Comparison of ENCODE assay signal across 17 mouse cellular contexts in the genomic region with DNA sequence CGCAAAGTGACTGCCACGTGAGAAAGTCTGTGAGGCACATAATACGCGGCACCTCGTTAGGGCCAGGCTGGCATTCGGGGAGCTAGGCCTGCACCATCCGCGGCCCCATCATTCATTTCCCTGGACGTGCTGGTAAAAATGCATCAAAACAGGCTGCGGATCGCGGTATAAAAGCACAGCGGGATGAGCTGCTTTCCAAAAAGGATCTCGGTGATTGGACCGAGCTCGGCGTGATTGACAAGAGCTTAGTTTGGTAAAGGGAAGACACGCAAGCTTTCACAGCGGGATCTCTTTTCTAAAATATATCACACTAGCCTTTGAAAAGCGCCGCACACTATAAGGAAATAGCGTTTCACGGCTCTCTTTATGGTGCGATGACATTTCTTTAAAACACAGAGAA. TPM values are rescaled to one million over a fixed set of nuclear protein-coding genes. Genes with fewer than 3 reads are reported as not detected.
DNase-seq lines count a peak whose midpoint lies in the region; ATAC-seq and TF ChIP-seq lines count a peak whose summit lies in the region.
"Had no signal": no experiment of that assay in that cellular context is flagged by ENCODE, and none has a peak within 500 bp of the region (broad histone marks: within the 10 kb centered on the region; RNA-seq: fewer than 3 reads in every experiment).

No protein-coding gene starts in this region.

- no peak for ATAC-seq in heart, embryonic 14.5 days (ENCODE audit: insufficient number of reproducible peaks, insufficient read depth, low FRiP score, low read depth)
- ATAC-seq in forebrain, postnatal 0 days, result peak; percentile 47; the same call in 1 of the 2 replicates
- ATAC-seq in midbrain, embryonic 11.5 days (ENCODE audit: low FRiP score), result peak; percentile 63
- no peak for ATAC-seq in intestine, postnatal 0 days
- no peak for ATAC-seq in liver, embryonic 12.5 days

- H3K4me1 ChIP-seq in heart, embryonic 14.5 days (ENCODE audit: control insufficient read depth in 2 of 2, insufficient read depth in 2 of 2, low read length in 2 of 2), result no peaks in the 10 kb centered on the region; a peak in 1 of 4 replicates
- no peaks in the 10 kb centered on the region for H3K4me1 ChIP-seq in heart, adult 2 months (ENCODE audit: control insufficient read depth, insufficient read depth, low read length)
- H3K4me1 ChIP-seq in forebrain, postnatal 0 days (ENCODE audit: insufficient read depth), result no peaks in the 10 kb centered on the region
- no peaks in the 10 kb centered on the region for H3K4me1 ChIP-seq in midbrain, embryonic 11.5 days (ENCODE audit: control insufficient read depth, insufficient read depth, low read length)
- no peaks in the 10 kb centered on the region for H3K4me1 ChIP-seq in intestine, postnatal 0 days (replicated peaks; ENCODE audit: control insufficient read depth, insufficient read depth, low read length)
- H3K4me1 ChIP-seq in liver, embryonic 12.5 days, result no peaks in the 10 kb centered on the region
- H3K4me1 ChIP-seq: embryonic facial prominence, embryonic 13.5 days; lung, embryonic 15.5 days had no signal

- WGBS in heart, embryonic 14.5 days, result 16% methylated on average over 24 of the region's 24 CpGs
- WGBS in heart, adult 2 months, result 15% methylated on average over 24 of the region's 24 CpGs
- 24% methylated on average over 24 of the region's 24 CpGs for WGBS in forebrain, postnatal 0 days
- 14% methylated on average over 24 of the region's 24 CpGs for WGBS in midbrain, embryonic 11.5 days
- 21% methylated on average over 24 of the region's 24 CpGs for WGBS in intestine, postnatal 0 days
- 9% methylated on average over 24 of the region's 24 CpGs for WGBS in liver, embryonic 12.5 days (ENCODE audit: insufficient replicate concordance)

- H3K4me2 ChIP-seq in heart, embryonic 14.5 days (ENCODE audit: low read length), result peak overlapping the region; percentile 50; the same call in 1 of the 2 replicates
- H3K4me2 ChIP-seq in forebrain, postnatal 0 days (ENCODE audit: low read depth), result peak overlapping the region; percentile 30; the same call in 1 of the 2 replicates
- H3K4me2 ChIP-seq in midbrain, embryonic 11.5 days, result no peak overlapping the region
- no peak overlapping the region for H3K4me2 ChIP-seq in intestine, postnatal 0 days (replicated peaks; ENCODE audit: low read depth)
- H3K4me2 ChIP-seq in liver, embryonic 12.5 days, result no peak overlapping the region

- TF ChIP-seq EP300 in heart, adult 2 months (IDR thresholded peaks at IDR 0.05; ENCODE audit: insufficient read depth, low read depth, low read length), result no peak

- no peaks in the 10 kb centered on the region for H3K9me3 ChIP-seq in heart, embryonic 14.5 days (ENCODE audit: control insufficient read depth, low read length)
- H3K9me3 ChIP-seq in forebrain, postnatal 0 days (ENCODE audit: low read length), result no peaks in the 10 kb centered on the region
- H3K9me3 ChIP-seq in midbrain, embryonic 11.5 days (ENCODE audit: control insufficient read depth, low read length), result no peaks in the 10 kb centered on the region
- no peaks in the 10 kb centered on the region for H3K9me3 ChIP-seq in intestine, postnatal 0 days (ENCODE audit: control insufficient read depth)
- H3K9me3 ChIP-seq in liver, embryonic 12.5 days (replicated peaks), result no peaks in the 10 kb centered on the region
- H3K9me3 ChIP-seq: embryonic facial prominence, embryonic 13.5 days; lung, embryonic 15.5 days had no signal

- no peaks in the 10 kb centered on the region for H3K79me2 ChIP-seq in heart, adult 2 months (replicated peaks; ENCODE audit: control insufficient read depth, insufficient read depth, low read length)

- DNase-seq in heart, adult 2 months, result no peak
- DNase-seq in forebrain, postnatal 0 days, result no peak
- peak; percentile 90 for DNase-seq in midbrain, embryonic 11.5 days (ENCODE audit: low spot score, missing footprints)
- peak; percentile 49 for DNase-seq in retina, postnatal 1 day
- no peak for DNase-seq in ovary, postnatal 10 days (ENCODE audit: low spot score)
- DNase-seq: adrenal gland, postnatal 14 days; cerebellum, adult 11-12 months; gastrocnemius, adult 2 months; kidney, adult 2 months; spleen, adult 18-20 months had no signal

- intact Hi-C loops in heart, adult 2 months (cut with DNase I), result no loop called here

- no peaks in the 10 kb centered on the region for H3K36me3 ChIP-seq in heart, embryonic 14.5 days (ENCODE audit: control insufficient read depth, insufficient read depth, low read length)
- H3K36me3 ChIP-seq in heart, adult 2 months (ENCODE audit: control insufficient read depth, insufficient read depth, low read length), result no peaks in the 10 kb centered on the region
- H3K36me3 ChIP-seq in forebrain, postnatal 0 days (ENCODE audit: insufficient read depth), result no peaks in the 10 kb centered on the region
- no peaks in the 10 kb centered on the region for H3K36me3 ChIP-seq in midbrain, embryonic 11.5 days (ENCODE audit: control insufficient read depth, insufficient read depth, low read length)
- H3K36me3 ChIP-seq in intestine, postnatal 0 days (ENCODE audit: control insufficient read depth, insufficient read depth), result no peaks in the 10 kb centered on the region
- H3K36me3 ChIP-seq in liver, embryonic 12.5 days, result no peaks in the 10 kb centered on the region
- H3K36me3 ChIP-seq: embryonic facial prominence, embryonic 13.5 days; lung, embryonic 15.5 days had no signal

- TF ChIP-seq POLR2A in heart, adult 2 months (IDR thresholded peaks at IDR 0.05; ENCODE audit: insufficient read depth, low read depth, low read length), result no peak

- H3K4me3 ChIP-seq in heart, embryonic 14.5 days (ENCODE audit: control insufficient read depth in 1 of 2, insufficient read depth in 1 of 2, low read depth in 1 of 2, low read length in 2 of 2), result peak overlapping the region in 1 of 2 experiments; percentile 24; a peak in 1 of 4 replicates
- no peak overlapping the region for H3K4me3 ChIP-seq in heart, adult 2 months
- no peak overlapping the region; the same call in 1 of the 2 replicates for H3K4me3 ChIP-seq in forebrain, postnatal 0 days (ENCODE audit: low read depth, low read length)
- H3K4me3 ChIP-seq in midbrain, embryonic 11.5 days (ENCODE audit: low read depth, low read length), result no peak overlapping the region
- H3K4me3 ChIP-seq in intestine, postnatal 0 days (ENCODE audit: low read depth, low read length), result no peak overlapping the region
- H3K4me3 ChIP-seq in liver, embryonic 12.5 days, result no peak overlapping the region

- no peak overlapping the region for H3K27ac ChIP-seq in heart, embryonic 14.5 days (replicated peaks in 1 of 2; ENCODE audit: control insufficient read depth in 1 of 2, insufficient read depth in 1 of 2, low read depth in 2 of 2, low read length in 2 of 2)
- no peak overlapping the region for H3K27ac ChIP-seq in heart, adult 2 months
- H3K27ac ChIP-seq in forebrain, postnatal 0 days (ENCODE audit: low read depth, low read length), result no peak overlapping the region
- no peak overlapping the region for H3K27ac ChIP-seq in midbrain, embryonic 11.5 days (ENCODE audit: low read depth, low read length)
- no peak overlapping the region for H3K27ac ChIP-seq in intestine, postnatal 0 days (ENCODE audit: low read depth, low read length)
- no peak overlapping the region for H3K27ac ChIP-seq in liver, embryonic 12.5 days
- H3K27ac ChIP-seq: embryonic facial prominence, embryonic 13.5 days; gastrocnemius, adult 2 months; lung, embryonic 15.5 days had no signal

- no peak for TF ChIP-seq CTCF in heart, adult 2 months (IDR thresholded peaks at IDR 0.05)
- TF ChIP-seq CTCF in forebrain, postnatal 0 days (IDR thresholded peaks at IDR 0.05; ENCODE audit: low read depth), result no peak
- no peak for TF ChIP-seq CTCF in intestine, postnatal 0 days (IDR thresholded peaks at IDR 0.05; ENCODE audit: low read depth)

- H3K9ac ChIP-seq in heart, embryonic 14.5 days (ENCODE audit: low read length), result no peak overlapping the region
- H3K9ac ChIP-seq in heart, adult 2 months (ENCODE audit: low read depth, low read length), result no peak overlapping the region
- no peak overlapping the region for H3K9ac ChIP-seq in forebrain, postnatal 0 days
- H3K9ac ChIP-seq in midbrain, embryonic 11.5 days (ENCODE audit: low read length), result no peak overlapping the region
- no peak overlapping the region for H3K9ac ChIP-seq in intestine, postnatal 0 days (ENCODE audit: low read depth, low read length)
- H3K9ac ChIP-seq in liver, embryonic 12.5 days, result no peak overlapping the region
- H3K9ac ChIP-seq: embryonic facial prominence, embryonic 13.5 days; lung, embryonic 15.5 days had no signal

- H3K27me3 ChIP-seq in heart, embryonic 14.5 days (ENCODE audit: control insufficient read depth, insufficient read depth, low read length), result peaks cover 78% of the 10 kb centered on the region
- peaks cover 5% of the 10 kb centered on the region for H3K27me3 ChIP-seq in heart, adult 2 months (ENCODE audit: control insufficient read depth, insufficient read depth, low read length)
- H3K27me3 ChIP-seq in forebrain, postnatal 0 days (ENCODE audit: insufficient read depth, low read length), result no peaks in the 10 kb centered on the region; the same call in 1 of the 2 replicates
- H3K27me3 ChIP-seq in midbrain, embryonic 11.5 days (ENCODE audit: control insufficient read depth, insufficient read depth, low read length), result peaks cover 25% of the 10 kb centered on the region
- peaks cover 44% of the 10 kb centered on the region for H3K27me3 ChIP-seq in intestine, postnatal 0 days (replicated peaks; ENCODE audit: control insufficient read depth, insufficient read depth, low read length)
- H3K27me3 ChIP-seq in liver, embryonic 12.5 days (replicated peaks), result peaks cover 91% of the 10 kb centered on the region

RNA-seq across cellular contexts. Expression of gene Zic3, which starts 3.8 kb away (rescaled TPM):
- 0.13 TPM in 1 of 2 replicates, not detected in the other for polyA plus RNA-seq in heart, embryonic 14.5 days (2014; fragmentation: Nextera tagmentation; extraction: Ambion mirVana)
- total RNA-seq in heart, adult 2 months (2021), result not detected
- polyA plus RNA-seq in heart, adult 2 months (2012; rRNA removed), result 0.12 TPM in 1 of 2 replicates, not detected in the other
- total RNA-seq in forebrain, postnatal 0 days (2014; rRNA removed), result 10.1 and 16.6 TPM in 2 replicates
- polyA plus RNA-seq in forebrain, postnatal 0 days (2015; fragmentation: Nextera tagmentation; extraction: Ambion mirVana), result 10.2 and 13.3 TPM in 2 replicates
- polyA plus RNA-seq in midbrain, embryonic 11.5 days (2014; fragmentation: Nextera tagmentation; extraction: Ambion mirVana), result 28.7 and 29.8 TPM in 2 replicates
- not detected in 2 replicates for polyA plus RNA-seq in intestine, postnatal 0 days (2015; fragmentation: Nextera tagmentation; extraction: Ambion mirVana)
- polyA plus RNA-seq in liver, embryonic 12.5 days (2016; fragmentation: Nextera tagmentation; extraction: Ambion mirVana), result 0.08 TPM in 1 of 2 replicates, not detected in the other
- total RNA-seq: adrenal gland, postnatal 14 days; gastrocnemius, adult 2 months had no signal
- polyA plus RNA-seq: heart, postnatal 0 days; kidney, adult 2 months; lung, embryonic 15.5 days; thymus, postnatal 0 days had no signal

Comparison
In these comparisons a context has a peak if more than half of its experiments do, and no peak if none do; other contexts are left out.
1. ATAC-seq: peak in forebrain, postnatal 0 days (single experiment) and midbrain, embryonic 11.5 days (single experiment); none in heart, embryonic 14.5 days (single experiment), intestine, postnatal 0 days (single experiment) and liver, embryonic 12.5 days (single experiment).
2. H3K4me2 ChIP-seq: peak in heart, embryonic 14.5 days (single experiment) and forebrain, postnatal 0 days (single experiment); none in midbrain, embryonic 11.5 days (single experiment), intestine, postnatal 0 days (single experiment) and liver, embryonic 12.5 days (single experiment).
3. DNase-seq: peak in midbrain, embryonic 11.5 days (single experiment) and retina, postnatal 1 day (single experiment); none in heart, adult 2 months (0 of 2), forebrain, postnatal 0 days (single experiment) and ovary, postnatal 10 days (single experiment).